Mouse (Mus musculus) cerebellum, postnatal 36 days (tissue): ENCODE data around the gene Syde2.
"Not testable (repeated sequence)": the region's sequence is repeated elsewhere in the genome, so short reads cannot be mapped to it uniquely, and the experiment has no call there.

Experiments used
- DNase-seq, 2 experiments: peaks; one replicate each; pipeline ENCODE4 v3.0.0; 2021 to 2022; ENCODE audit warnings: mixed read lengths in 2 of 2

Gene Syde2

DNA sequence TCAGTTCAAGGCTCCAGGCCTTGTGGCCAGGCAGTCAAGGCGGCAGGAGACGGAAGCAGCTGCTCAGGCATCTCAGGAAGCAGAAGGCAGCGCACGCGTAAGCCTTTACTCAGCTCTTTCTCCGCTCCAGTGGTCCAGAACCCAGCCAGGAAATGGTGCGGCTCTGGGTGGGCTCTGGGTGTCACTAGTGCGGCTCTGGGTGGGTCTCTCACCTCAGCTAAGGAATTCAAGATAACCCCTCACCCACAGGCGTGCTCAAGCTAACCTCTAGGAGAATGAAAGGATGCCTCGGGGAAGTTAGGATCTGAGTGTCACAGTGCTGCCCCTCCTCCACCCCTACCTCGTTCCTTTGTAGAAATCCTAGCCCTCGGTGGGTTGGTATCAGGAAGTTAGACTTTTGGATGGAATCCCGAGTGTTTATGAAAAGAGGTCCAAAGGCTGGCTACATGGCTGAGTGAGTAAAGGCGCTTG is 18.6 kb upstream of the Syde2 start:
- no peak for DNase-seq

DNA sequence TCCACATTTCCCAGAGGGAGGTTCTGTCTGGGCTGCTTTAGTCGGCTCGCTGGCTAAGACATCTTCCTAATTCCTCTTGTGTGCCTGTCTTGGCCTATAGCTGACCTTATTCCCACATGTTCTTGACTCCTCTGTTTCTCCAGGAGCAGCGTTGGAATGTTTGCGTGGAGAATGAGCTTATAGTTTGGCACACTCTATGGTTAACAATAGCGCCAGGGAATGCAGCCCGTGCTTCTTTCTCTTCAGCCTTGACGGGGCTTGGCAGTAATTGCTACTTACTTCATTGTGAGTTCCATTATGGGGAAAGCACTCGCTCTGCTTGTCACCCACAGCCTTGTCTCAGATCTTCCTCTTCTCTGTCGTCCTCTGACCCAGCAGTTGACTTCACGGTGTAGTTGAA is 16.2 kb upstream of the Syde2 start:
- DNase-seq: no peak

DNA sequence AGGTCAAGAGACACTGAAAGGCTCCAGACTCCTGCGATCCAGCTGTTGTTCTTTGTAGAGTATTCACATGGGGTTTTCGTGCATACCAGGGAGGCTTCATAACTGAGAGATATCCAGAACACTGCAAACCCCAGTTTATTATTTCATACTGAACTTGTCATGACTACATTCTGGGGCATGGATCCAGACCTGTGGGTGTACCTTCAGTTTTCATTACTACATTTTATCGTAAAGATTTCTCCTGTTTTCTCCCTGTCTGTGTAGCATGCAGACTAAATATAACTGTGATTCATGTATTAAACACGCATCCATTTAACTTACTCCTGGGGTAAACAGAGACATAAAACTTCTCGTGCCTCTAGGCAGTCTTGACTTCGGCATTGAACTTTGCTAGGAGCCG is 12.7 kb upstream of the Syde2 start:
- no peak for DNase-seq

GRCm38 (mm10) chr3:145985333-145985925 is 2.2 kb upstream of the Syde2 start:
- no peak for DNase-seq

DNA sequence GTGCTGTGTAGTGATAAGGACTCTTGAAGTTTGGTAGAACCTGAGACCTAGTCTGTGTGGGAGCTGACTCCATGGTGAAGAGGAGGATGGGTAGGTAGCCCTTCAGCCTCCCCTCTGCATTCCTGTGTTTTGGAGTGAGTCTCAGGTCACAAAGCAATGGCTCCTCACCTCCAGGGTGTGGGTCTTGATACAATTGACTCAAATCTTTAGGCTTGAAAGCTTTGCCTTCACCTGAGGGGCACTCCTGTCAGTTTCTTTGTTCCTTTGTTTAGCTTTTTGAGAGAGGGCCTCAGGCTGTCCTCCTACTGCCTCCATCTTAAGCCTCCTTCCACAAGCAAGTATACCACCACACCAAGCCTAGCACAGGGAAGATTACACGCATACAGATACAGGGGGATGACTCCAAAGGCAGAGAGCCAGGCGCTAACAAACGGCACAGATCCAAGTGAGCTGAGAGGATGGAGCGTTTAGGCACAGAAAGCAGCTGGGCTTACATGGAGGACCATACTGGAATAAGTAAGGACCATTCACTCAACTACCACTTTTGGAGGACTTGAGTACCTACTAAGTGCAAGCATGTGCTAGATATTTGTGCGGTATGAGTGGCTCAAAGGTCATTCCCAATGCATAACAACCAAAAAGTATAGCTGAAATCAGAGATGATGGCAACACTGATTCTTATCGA is 1.2 kb upstream of the Syde2 start:
- DNase-seq: no peak

DNA sequence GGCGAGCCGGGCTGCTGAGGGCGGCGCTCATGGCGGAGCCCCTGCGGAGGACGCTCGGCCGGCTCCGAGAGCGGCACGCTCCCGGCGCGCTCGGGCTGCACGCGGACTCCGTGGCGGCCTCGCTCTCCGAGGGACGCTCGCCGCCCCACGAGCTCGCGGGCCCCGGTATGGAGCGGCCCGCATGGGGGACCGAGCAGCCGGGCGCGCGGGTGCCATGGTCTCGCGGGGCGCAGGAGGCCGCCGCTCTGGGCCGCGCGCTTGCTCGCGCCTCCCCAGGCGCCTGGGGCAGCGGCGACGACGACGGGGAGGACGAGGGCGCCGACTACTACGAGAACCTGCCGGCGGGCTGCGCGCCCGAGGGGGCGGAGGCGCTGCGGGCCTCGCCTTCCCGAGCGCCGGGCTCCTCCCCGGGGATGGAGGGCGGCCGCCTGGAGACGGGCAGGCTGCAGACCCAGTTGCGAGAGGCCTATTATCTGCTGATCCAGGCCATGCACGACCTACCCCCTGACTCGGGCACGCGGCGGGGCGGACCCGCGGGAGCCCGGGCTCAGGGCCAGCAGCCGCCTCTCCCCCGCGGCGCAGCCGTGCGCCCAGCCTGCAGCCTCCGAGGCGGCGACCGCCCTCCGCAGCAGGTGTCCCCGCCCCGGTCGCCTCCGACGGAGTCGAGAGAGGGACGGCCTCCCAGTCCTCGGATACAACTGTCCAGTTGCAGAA is 457 bp downstream of the Syde2 start:
- DNase-seq: peak; percentile 14 to 19

- DNase-seq: no peak
Observed at GRCm38 (mm10) chr3:145988684-145989575, 1.3 kb downstream of the Syde2 start.

DNA sequence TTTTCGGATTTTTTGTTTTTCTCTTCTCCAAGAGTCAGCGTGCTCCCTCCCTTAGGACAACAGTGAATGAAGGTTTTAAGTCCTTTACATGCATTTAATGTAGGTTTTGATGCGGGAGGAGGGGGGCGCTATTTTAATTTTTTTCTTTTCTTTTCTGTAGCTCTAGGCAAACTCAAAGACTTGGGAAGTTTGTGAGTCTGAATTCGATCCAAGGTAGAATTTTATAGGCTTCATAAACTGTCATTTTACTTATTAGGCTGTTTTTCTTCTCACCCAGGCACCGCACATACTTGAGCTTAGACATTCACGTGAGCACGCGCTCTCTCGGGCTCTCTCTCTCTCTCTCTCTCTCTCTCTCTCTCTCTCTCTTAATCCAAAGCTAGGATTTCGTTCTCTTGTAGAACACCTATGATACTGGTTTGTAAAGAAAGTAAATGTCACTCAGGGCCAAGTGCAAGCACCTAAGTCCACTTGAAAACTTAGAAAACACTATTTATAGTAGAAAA is 2.0 kb downstream of the Syde2 start:
- no peak for DNase-seq

GRCm38 (mm10) chr3:145991130-145991529 is 3.5 kb downstream of the Syde2 start:
- DNase-seq: no peak

GRCm38 (mm10) chr3:145991976-145992730 is 4.5 kb downstream of the Syde2 start:
- no peak for DNase-seq

DNA sequence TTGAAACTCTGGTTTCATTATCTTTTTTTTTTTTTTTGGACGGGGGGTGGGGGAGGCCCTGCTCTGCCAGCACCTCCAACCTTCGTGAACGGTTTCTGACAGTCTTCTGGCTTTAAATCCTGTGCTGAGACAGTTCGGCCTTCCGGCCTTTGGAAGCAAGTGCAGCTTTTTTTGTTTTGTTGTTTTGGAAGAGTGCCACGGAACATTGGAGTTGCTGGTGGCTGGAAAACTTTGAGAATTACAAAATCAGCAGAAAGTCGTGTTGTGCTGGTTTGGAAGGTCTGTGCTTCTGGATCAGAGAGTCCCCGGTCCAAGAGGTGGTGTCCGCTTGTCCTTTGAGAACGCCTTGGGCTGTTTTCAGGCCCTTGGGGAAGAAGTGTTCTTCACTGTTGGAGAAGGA is 5.1 kb downstream of the Syde2 start:
- DNase-seq: no peak

DNA sequence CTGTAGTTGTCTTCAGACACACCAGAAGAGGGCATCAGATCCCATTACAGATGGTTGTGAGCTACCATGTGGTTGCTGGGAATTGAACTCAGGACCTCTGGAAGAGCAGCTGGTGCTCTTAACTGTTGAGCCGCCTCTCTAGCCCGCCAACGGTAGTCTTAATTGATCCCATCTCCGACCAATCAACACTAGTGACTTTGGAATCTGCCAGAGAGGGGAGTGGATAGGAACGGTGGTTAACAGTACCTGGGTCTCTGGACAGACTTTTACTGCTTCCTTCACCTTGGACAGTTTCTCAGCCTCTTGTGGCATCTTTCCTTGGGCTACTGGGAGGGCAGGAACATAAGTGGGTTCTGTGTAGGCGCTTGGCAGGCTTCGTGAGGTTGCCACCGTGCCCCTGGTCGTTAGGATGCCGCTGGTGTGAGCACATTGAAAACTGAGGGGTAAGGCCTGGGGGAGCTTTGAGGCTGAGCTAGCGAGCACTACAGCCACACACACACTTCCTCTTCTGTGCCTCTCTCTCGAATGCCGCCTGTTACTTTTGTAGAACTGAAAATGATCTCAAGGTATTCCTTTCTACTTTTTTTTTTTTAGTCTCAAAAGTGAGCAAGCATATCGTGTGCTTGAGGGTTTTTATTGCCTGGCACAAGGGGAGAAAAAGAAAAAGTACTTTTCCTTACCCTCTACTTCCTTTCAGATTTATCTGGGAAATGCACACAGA is 6.0 kb downstream of the Syde2 start:
- no peak for DNase-seq

- DNase-seq: no peak
Observed at GRCm38 (mm10) chr3:145995489-145995888, 7.8 kb downstream of the Syde2 start.

DNA sequence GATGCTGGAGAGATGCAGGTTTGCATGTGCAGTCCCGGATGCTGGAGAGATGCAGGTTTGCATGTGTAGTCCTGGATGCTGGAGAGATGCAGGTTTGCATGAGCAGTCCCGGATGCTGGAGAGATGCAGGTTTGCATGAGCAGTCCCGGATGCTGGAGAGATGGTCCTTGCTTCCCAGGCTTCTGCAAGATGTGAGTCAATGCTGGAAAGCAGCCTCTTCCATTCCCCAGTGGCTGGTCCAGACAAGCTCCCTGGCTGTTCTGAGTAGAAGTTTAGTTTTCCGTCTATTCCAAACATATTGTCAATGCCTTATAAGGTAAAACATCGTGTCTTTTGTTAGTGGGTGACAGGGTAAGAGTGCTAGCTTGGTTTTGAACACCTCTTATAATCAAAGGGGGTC is 8.9 kb downstream of the Syde2 start:
- DNase-seq: not testable (repeated sequence)

GRCm38 (mm10) chr3:146004347-146005051 is 16.8 kb downstream of the Syde2 start:
- no peak for DNase-seq

GRCm38 (mm10) chr3:146007872-146008271 is 20.2 kb downstream of the Syde2 start:
- DNase-seq: no peak

DNA sequence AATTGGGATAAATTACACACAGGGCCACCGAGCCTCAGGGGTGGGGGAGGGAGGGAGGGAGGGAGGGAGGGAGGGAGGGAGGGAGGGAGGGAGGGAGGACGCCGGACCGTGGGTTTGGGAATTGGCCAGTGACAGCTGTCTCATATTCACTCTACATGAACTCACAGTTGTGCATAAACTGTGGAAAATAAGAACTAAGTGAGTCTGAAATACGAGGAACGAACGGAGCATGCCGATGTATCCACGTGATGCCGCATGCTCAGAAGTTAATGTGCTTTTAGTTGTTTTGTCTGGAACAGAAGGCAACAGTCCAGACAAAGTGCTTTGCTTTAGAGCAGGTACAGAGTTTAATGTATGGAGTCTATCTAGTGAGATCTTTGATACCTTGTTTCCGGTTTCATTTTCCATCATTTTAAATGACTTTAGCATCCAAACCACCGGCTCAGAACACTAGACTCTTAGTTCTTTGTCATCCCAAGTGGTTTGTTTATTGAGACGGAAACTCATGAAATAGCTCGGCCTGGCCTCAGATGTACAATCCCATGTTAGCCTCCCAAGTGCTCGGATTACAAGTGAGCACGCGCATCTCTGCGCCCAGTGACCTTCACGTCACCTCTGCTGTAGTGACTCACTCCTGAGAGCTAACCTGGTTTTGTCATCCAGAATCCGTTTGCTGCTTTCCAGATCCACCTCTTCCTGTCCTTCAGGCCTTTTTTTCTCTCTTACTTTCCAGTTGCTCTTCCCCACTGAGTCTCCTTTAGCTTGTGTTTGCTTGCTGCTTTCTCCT is 22.4 kb downstream of the Syde2 start:
- no peak for DNase-seq

- DNase-seq: no peak
Observed at GRCm38 (mm10) chr3:146010751-146011150, 23.1 kb downstream of the Syde2 start.

GRCm38 (mm10) chr3:146011544-146012218 is 24.0 kb downstream of the Syde2 start:
- DNase-seq: no peak
